Mouse (Mus musculus) heart, postnatal 0 days (tissue): ENCODE results near the gene Lrrc4. TPM values are rescaled to one million over a fixed set of nuclear protein-coding genes. Genes with fewer than 3 reads are reported as not detected.

Experiments
- ATAC-seq: fragments of 200-750 bp; cut with Nextera tagmentation; 2 replicates; pipeline ENCODE4 v1.8.0; 2017; ENCODE audit warnings: low read depth, moderate number of reproducible peaks, moderate library complexity; ENCODE audit not compliant: insufficient read depth
- DNase-seq: peaks from one replicate; pipeline ENCODE4 v3.0.0-alpha.2; 2016; ENCODE audit warnings: low spot score
- H3K27ac ChIP-seq: fragments of 300-500 bp; sonication (generic); 2 replicates; pipeline ENCODE4 v1.5.1; 2014; ENCODE audit warnings: low read depth, mild to moderate bottlenecking
- H3K27me3 ChIP-seq: fragments of 300-500 bp; sonication (generic); 2 replicates; pipeline ENCODE4 v1.6.1; 2014; ENCODE audit warnings: low read length, mixed read lengths; ENCODE audit not compliant: control insufficient read depth, insufficient read depth
- H3K36me3 ChIP-seq: fragments of 300-500 bp; sonication (generic); replicated peaks from 2 replicates; pipeline ENCODE4 v1.6.1; 2014; ENCODE audit warnings: low read length, mixed read lengths; ENCODE audit not compliant: control insufficient read depth, insufficient read depth
- H3K4me1 ChIP-seq: fragments of 300-500 bp; sonication (generic); 2 replicates; pipeline ENCODE4 v1.6.1; 2014; ENCODE audit warnings: antibody characterized with exemption; ENCODE audit not compliant: control insufficient read depth, insufficient read depth
- H3K4me2 ChIP-seq: fragments of 300-500 bp; sonication (generic); 2 replicates; pipeline ENCODE4 v1.6.1; 2014; ENCODE audit warnings: low read depth, mild to moderate bottlenecking, low read length, moderate library complexity
- H3K4me3 ChIP-seq: fragments of 300-500 bp; sonication (generic); 2 replicates; pipeline ENCODE4 v1.5.1; 2014; ENCODE audit warnings: low read depth, low read length
- H3K9ac ChIP-seq: fragments of 300-500 bp; sonication (generic); replicated peaks from 2 replicates; pipeline ENCODE4 v1.6.1; 2014; ENCODE audit warnings: low read depth, low read length, mixed read lengths
- H3K9me3 ChIP-seq: fragments of 300-500 bp; sonication (generic); replicated peaks from 2 replicates; pipeline ENCODE4 v1.6.1; 2016; ENCODE audit warnings: low read length; ENCODE audit not compliant: control insufficient read depth
- CTCF ChIP-seq: IDR thresholded peaks from 2 replicates; pipeline ENCODE4 v1.5.1; 2016; ENCODE audit warnings: antibody characterized with exemption, control low read depth, low read depth
- EP300 ChIP-seq: IDR thresholded peaks from 2 replicates; pipeline ENCODE4 v1.6.1; 2016; ENCODE audit warnings: antibody characterized with exemption, low read depth
- WGBS: fragments of 180-500 bp; shearing (Covaris S2); extraction: QIAGEN DNeasy Blood & Tissue Kit; methylation state at CpG from one replicate; pipeline ENCODE4 v1.1.7; 2014; 5-methylcytosine and 5-hydroxymethylcytosine counted together
- polyA plus RNA-seq: library from polyadenylated mRNA; unstranded; fragments of >200 nt; fragmentation: Nextera tagmentation; extraction: Ambion mirVana; gene quantifications from 2 replicates; pipeline ENCODE4 v1.2.1, GENCODE M21; 2015
- total RNA-seq: library from RNA; depleted of rRNA; stranded (reverse); fragments of >200 nt; gene quantifications from 2 replicates; pipeline ENCODE4 v1.2.3, GENCODE M21; 2014; ENCODE audit warnings: low replicate concordance

Lrrc4 gene
- total and polyA plus RNA-seq, 2 experiments from 2014 or later: 0.12 to 1.8 TPM

DNA sequence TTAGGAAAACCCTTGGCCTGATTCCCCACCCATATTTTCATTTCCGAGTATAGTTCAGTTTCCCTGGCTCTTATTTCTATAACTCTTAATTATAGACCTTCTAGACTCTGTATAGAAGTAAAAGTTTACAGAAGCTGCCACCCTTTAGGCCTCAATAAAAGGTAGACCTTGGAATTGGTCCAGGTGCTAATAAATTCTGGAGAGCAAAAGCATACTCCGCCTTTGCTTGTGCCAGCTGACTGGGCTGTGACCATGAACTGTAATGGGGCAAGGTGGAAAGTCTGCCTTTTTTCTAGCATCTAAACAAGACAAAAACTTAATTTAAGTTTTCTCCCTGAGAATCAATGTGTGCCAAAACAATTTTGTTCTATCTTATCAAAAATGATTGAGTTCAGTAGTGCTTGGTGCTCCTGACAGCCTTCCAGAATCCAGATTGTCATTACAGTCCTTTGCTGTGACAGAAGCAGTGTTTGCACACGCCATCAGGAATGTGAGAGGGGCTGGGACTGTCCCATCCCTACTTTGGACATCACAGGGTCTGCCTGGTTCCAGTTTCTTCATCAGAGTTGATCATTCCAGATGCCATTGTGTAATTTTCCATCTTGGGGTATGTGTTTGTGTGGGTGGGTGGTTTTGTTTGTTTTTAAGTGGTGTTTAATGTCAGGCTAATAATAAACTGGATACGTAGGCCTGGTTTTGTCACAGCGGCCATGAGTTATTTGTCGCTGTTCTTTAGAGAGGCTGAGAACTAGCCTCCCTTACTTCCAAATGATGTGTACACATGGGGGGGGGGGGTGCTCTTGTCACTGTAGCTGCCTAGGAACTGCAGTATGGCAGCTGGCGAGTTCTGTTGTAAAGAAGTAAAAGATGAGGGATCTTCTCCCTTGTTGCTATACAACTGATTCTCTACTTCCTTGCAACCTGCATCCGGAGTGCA lies 149.8 kb downstream of the Lrrc4 start:
- 62% methylated on average over 8 of the region's 8 CpGs for WGBS
- peak; percentile 41; the same call in 1 of the 2 replicates for ATAC-seq
- Histone ChIP-seq H3K27ac (peak overlapping the region; percentile 10; the same call in 1 of the 2 replicates), H3K36me3 (no peaks in the 10 kb centered on the region), H3K4me2 (no peak overlapping the region), H3K4me3 (no peak overlapping the region), H3K27me3 (no peaks in the 10 kb centered on the region), H3K4me1 (peaks cover 31% of the 10 kb centered on the region), H3K9ac (no peak overlapping the region), H3K9me3 (no peaks in the 10 kb centered on the region)
- peak; percentile 37 for DNase-seq
- TF ChIP-seq CTCF (no peak), EP300 (no peak)

DNA sequence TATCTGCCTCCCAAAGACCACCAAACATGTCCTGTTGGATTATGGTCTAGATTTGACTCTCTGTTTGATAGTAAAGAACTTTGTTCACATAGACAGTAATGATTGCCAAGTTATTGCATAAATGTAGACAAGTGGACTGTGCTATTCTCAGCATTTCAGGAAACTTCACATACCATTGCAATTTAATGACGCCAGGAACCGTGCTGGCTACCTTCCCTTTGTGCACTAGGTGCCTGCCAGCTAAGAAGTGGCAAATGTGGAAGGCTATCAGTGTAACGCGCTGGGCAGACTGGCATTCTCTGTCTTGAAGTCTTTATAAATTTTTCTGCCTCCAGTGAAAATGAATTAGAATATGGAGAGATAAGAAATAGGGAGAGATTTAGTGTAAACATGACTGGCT lies 151.0 kb downstream of the Lrrc4 start:
- no peak overlapping the region for H3K4me3 ChIP-seq
- H3K27ac ChIP-seq: no peak overlapping the region
- no peak for DNase-seq
- H3K9ac ChIP-seq: no peak overlapping the region
- H3K36me3 ChIP-seq: no peaks in the 10 kb centered on the region
- no peak for TF ChIP-seq CTCF
- TF ChIP-seq EP300: no peak
- ATAC-seq: no peak
- peaks cover 31% of the 10 kb centered on the region for H3K4me1 ChIP-seq
- H3K27me3 ChIP-seq: no peaks in the 10 kb centered on the region
- H3K4me2 ChIP-seq: no peak overlapping the region
- WGBS: 32% methylated on average over 4 of the region's 4 CpGs
- H3K9me3 ChIP-seq: no peaks in the 10 kb centered on the region

DNA sequence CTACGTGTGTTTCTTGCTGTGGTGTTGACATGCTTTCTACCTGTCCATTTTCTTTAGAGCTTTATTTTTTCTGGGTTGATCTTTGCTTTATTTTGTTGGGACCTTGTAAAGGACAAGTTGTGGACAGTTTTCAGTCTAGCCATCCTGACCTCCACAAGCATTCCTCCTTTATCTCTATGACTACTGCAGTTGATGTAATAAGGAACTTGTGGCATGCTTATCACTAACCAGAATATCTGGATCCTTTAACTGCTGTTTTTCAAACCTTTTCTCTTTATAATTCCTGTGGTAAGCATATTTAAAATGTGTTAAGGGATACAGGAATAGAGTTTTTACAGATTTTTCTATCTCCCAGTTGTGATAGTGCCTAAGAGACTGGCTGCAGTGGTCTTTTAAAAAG lies 152.7 kb downstream of the Lrrc4 start:
- 0 out of 2 replicates have a peak, but pooled peaks cover 3% of the 10 kb centered on the region for H3K36me3 ChIP-seq
- H3K9me3 ChIP-seq: no peaks in the 10 kb centered on the region
- no peak overlapping the region for H3K4me3 ChIP-seq
- WGBS: 67% methylated on average over 1 of the region's 1 CpGs
- TF ChIP-seq EP300 (no peak), CTCF (no peak)
- no peak overlapping the region for H3K27ac ChIP-seq
- H3K27me3 ChIP-seq: no peaks in the 10 kb centered on the region
- H3K4me2 ChIP-seq: no peak overlapping the region
- no peak for ATAC-seq
- H3K9ac ChIP-seq: no peak overlapping the region
- peaks cover 31% of the 10 kb centered on the region for H3K4me1 ChIP-seq
- no peak for DNase-seq

DNA sequence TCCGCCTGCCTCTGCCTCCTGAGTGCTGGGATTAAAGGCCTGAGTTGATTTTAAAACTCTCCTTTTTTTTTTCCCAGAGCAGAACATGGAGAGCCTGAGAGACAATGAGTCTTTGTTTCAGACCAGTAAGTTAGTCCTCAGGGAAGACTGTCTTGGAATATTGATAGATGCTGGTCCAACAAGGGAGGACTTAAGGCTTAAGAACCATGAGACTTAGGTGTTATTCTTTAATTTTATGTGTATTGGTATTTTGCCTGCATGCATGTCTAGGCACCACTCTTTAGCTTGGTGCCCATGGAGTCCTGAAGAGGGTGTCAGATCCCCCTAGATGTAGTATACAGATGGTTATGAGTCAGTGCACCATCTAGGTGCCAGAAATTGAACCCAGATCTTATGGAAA lies 156.9 kb downstream of the Lrrc4 start:
- TF ChIP-seq EP300 (no peak), CTCF (no peak)
- Histone ChIP-seq H3K9ac (no peak overlapping the region), H3K4me2 (no peak overlapping the region), H3K27me3 (no peaks in the 10 kb centered on the region), H3K36me3 (peaks cover 7% of the 10 kb centered on the region; the same call in 1 of the 2 replicates), H3K27ac (no peak overlapping the region), H3K9me3 (no peaks in the 10 kb centered on the region), H3K4me1 (peaks cover 7% of the 10 kb centered on the region), H3K4me3 (no peak overlapping the region)
- whole genome bisulfite sequencing: 88% methylated on average over 1 of the region's 1 CpGs
- ATAC-seq (no peak), DNase-seq (no peak)

DNA sequence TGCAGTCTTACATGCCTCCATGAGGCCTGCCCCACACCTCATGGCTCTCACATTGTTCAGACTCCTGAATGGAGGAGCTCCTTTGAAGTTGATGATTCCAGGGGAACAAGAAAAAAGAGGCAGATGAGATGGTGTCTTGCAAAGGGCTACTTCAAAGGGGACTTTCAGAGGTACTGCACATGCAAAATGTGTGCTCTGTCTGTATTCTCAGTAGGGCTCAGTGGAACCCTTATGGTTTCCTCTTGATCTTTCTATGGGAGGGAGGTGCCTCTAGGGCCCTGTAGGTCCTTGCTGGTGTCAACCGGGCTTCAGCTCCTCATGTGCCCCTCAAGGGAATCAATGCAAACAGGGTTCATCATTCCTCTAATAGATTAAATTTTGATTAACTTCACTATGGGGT lies 159.2 kb downstream of the Lrrc4 start:
- DNase-seq: no peak
- Histone ChIP-seq H3K9me3 (no peaks in the 10 kb centered on the region), H3K4me1 (no peaks in the 10 kb centered on the region), H3K4me2 (no peak overlapping the region), H3K9ac (no peak overlapping the region), H3K27ac (no peak overlapping the region), H3K27me3 (no peaks in the 10 kb centered on the region), H3K36me3 (peaks cover 19% of the 10 kb centered on the region; the same call in 1 of the 2 replicates), H3K4me3 (no peak overlapping the region)
- ATAC-seq: no peak
- TF ChIP-seq EP300 (no peak), CTCF (no peak)
- 89% methylated on average over 1 of the region's 1 CpGs for WGBS
